Mouse (Mus musculus): ENCODE measurements at regions not wholly inside any gene's neighbourhood (a gene's known extent, or its start where the extent isn't known, plus 50 kb on each side); places are given as distances from the start of the nearest gene placed in this dataset.

GRCm38 (mm10) chr7:72753053-72753559, 446.7 kb upstream of the Mctp2 start:
- DNase-seq = no peak

- no peak for DNase-seq
Measured at GRCm38 (mm10) chr7:72762711-72763110, 456.3 kb upstream of the Mctp2 start.

GRCm38 (mm10) chr7:72768705-72769104, 462.3 kb upstream of the Mctp2 start:
- DNase-seq = no peak

GRCm38 (mm10) chr7:72774031-72774770, 467.8 kb upstream of the Mctp2 start:
- no peak for DNase-seq

- DNase-seq = no peak
Measured at GRCm38 (mm10) chr7:72774771-72775119, 468.3 kb upstream of the Mctp2 start.

GRCm38 (mm10) chr7:72787306-72787705, 480.9 kb upstream of the Mctp2 start:
- no peak for DNase-seq

- DNase-seq = no peak
Measured at GRCm38 (mm10) chr7:72788261-72788660, 481.9 kb upstream of the Mctp2 start.

GRCm38 (mm10) chr7:72822142-72822541, 515.7 kb upstream of the Mctp2 start:
- no peak for DNase-seq

- no peak for DNase-seq
Measured at GRCm38 (mm10) chr7:72826597-72826996, 520.2 kb upstream of the Mctp2 start.

- no peak for DNase-seq
Measured at GRCm38 (mm10) chr7:72835423-72835822, 529.0 kb upstream of the Mctp2 start.

GRCm38 (mm10) chr7:72836026-72836425, 529.6 kb upstream of the Mctp2 start:
- no peak for DNase-seq

- no peak for DNase-seq
Measured at GRCm38 (mm10) chr7:72836457-72836985, 530.1 kb upstream of the Mctp2 start.

GRCm38 (mm10) chr7:72837992-72838655, 531.7 kb upstream of the Mctp2 start:
- no peak for DNase-seq

GRCm38 (mm10) chr7:72851346-72851745, 524.0 kb upstream of the Rgma start:
- DNase-seq = no peak

- no peak for DNase-seq
Measured at GRCm38 (mm10) chr7:72854501-72855002, 520.8 kb upstream of the Rgma start.

GRCm38 (mm10) chr7:72866966-72867754, 508.1 kb upstream of the Rgma start:
- DNase-seq = no peak

- DNase-seq = no peak
Measured at GRCm38 (mm10) chr7:72869068-72869467, 506.2 kb upstream of the Rgma start.

- DNase-seq = no peak
Measured at GRCm38 (mm10) chr7:72900816-72901215, 474.5 kb upstream of the Rgma start.

- no peak for DNase-seq
Measured at GRCm38 (mm10) chr7:72905891-72906290, 469.4 kb upstream of the Rgma start.

GRCm38 (mm10) chr7:72906536-72906935, 468.8 kb upstream of the Rgma start:
- DNase-seq = no peak

GRCm38 (mm10) chr7:72926772-72927380, 448.4 kb upstream of the Rgma start:
- DNase-seq = no peak

- no peak for DNase-seq
Measured at GRCm38 (mm10) chr7:72938842-72939241, 436.5 kb upstream of the Rgma start.

- DNase-seq = no peak
Measured at GRCm38 (mm10) chr7:72947531-72947930, 427.8 kb upstream of the Rgma start.

Measured in cerebellum, adult 11 months (tissue).